Mouse (Mus musculus): ENCODE results near the gene Mycbp. TPM values are rescaled to one million over a fixed set of nuclear protein-coding genes. Genes with fewer than 3 reads are reported as not detected.
A peak's percentile ranks its signal among the peaks of the same experiment; 100 is the strongest.

Gene Mycbp
- polyA plus RNA-seq, 1 experiment from 2014 or later = 90.3 TPM

- Histone ChIP-seq H3K27me3 (ENCODE audit: control insufficient read depth, insufficient read depth, low read length) (no peaks in the 10 kb centered on the region), H3K4me1 (replicated peaks; ENCODE audit: control insufficient read depth, insufficient read depth) (peaks cover 3% of the 10 kb centered on the region), H3K4me3 (ENCODE audit: low read depth, low read length) (no peak overlapping the region), H3K9me3 (ENCODE audit: control insufficient read depth, low read length) (no peaks in the 10 kb centered on the region), H3K9ac (ENCODE audit: low read length) (no peak overlapping the region), H3K27ac (replicated peaks) (no peak overlapping the region), H3K4me2 (replicated peaks; ENCODE audit: low read depth) (no peak overlapping the region), H3K36me3 (ENCODE audit: control insufficient read depth, insufficient read depth, low read length) (no peaks in the 10 kb centered on the region)
- DNase-seq (ENCODE audit: low spot score) (no peak), ATAC-seq (ENCODE audit: low FRiP score, low TSS enrichment) (no peak)
- 42% methylated on average over 2 of the region's 2 CpGs for WGBS
- TF ChIP-seq EP300 (optimal IDR thresholded peaks at IDR 0.05) = no peak
- TF ChIP-seq CTCF (IDR thresholded peaks at IDR 0.05; ENCODE audit: low read depth) = no peak
These were observed 7.8 kb downstream of the Mycbp start for GRCm38 (mm10) chr4:123912431-123912830.

DNA sequence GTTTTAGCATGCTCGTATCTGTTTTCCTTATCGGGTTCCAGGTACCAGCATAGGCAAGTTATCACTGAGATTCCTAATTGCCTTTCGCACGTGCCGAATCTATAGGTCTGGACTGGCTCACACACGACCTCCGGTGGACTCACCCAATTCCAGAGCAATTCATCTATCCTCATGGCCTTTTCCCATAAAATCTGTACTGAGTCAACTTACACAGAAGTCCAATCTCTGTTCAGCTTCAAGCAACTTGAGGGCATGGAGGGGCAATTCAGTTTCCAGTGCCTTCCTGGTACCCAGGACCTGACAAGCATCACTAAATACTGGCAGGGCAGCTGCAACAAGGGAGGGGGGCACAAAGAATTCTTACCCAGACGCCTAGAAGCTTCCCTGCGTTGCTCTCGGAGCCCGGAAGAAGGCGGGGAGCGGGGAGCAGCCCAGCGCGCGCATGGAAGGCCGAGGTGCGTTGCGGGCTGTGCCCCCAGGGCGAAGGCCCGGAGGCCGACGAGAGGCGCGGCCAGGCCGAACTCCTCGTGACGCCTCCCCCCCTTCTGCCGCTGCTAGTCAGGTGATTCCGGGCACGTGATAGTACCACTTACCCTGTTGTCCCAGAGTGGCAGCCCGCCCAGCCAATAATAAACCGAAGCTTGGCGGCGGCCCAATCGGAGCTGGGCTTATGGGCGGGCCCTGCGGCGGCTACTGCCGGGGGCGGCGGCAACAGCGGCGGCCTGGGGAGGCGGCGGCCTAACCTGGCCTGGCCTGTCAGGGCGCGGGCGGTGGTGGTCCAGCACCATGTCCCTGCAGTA lies 12.3 kb downstream of the Mycbp start, which contains the start of gene Rragc:
Rragc (plus strand) TSS at position 699 of the 800 bp plus-strand sequence.
- DNase-seq (ENCODE audit: low spot score) (peak; percentile 100), ATAC-seq (ENCODE audit: low FRiP score, low TSS enrichment) (peak; percentile 99)
- peak; percentile 7 for TF ChIP-seq CTCF (IDR thresholded peaks at IDR 0.05; ENCODE audit: low read depth)
- TF ChIP-seq EP300 (optimal IDR thresholded peaks at IDR 0.05) = peak; percentile 87
- H3K4me1 ChIP-seq (replicated peaks; ENCODE audit: control insufficient read depth, insufficient read depth) = peaks cover 3% of the 10 kb centered on the region
- no peaks in the 10 kb centered on the region; the same call in 1 of the 2 replicates for H3K36me3 ChIP-seq (ENCODE audit: control insufficient read depth, insufficient read depth, low read length)
- no peaks in the 10 kb centered on the region for H3K27me3 ChIP-seq (ENCODE audit: control insufficient read depth, insufficient read depth, low read length)
- WGBS = under 1% methylated on average over 47 of the region's 49 CpGs
- peak within 1 kb of the TSS; percentile 85 for H3K4me2 ChIP-seq (replicated peaks; ENCODE audit: low read depth)
- no peaks in the 10 kb centered on the region for H3K9me3 ChIP-seq (ENCODE audit: control insufficient read depth, low read length)
- peak within 1 kb of the TSS; percentile 96 for H3K9ac ChIP-seq (ENCODE audit: low read length)
- peak within 1 kb of the TSS; percentile 94 for H3K27ac ChIP-seq (replicated peaks)
- H3K4me3 ChIP-seq (ENCODE audit: low read depth, low read length) = peak within 1 kb of the TSS; percentile 90

DNA sequence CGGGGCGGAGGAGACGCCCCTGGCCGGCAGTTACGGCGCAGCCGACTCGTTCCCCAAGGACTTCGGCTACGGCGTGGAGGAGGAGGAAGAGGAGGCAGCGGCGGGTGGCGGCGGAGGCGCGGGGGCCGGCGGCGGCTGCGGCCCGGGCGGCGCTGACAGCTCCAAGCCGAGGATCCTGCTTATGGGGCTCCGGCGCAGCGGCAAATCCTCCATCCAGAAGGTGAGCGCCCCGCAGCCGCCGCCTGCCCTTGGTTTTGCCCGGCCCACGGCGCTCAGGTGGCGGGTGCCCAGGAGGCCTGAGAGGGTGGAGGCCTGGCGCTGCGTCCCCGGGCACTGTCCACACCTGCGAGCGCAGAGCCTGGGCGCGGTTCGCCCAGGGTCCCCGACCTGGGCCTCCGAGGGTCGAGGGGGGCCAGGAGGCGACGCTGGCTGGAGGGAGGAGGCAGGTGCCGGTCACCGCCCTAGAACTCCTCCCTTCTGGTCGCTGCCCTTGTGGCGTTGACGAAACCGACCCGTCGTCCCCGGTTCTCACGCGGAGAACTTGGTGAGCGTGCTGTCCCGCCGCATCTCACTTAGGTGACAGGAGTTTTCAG lies 13.0 kb downstream of the Mycbp start, which contains the start of gene 4930535I16Rik:
4930535I16Rik (minus strand) TSS at position 475 of the 593 bp plus-strand sequence.
- ATAC-seq (ENCODE audit: low FRiP score, low TSS enrichment) (peak; percentile 48; the same call in 1 of the 2 replicates), DNase-seq (ENCODE audit: low spot score) (peak; percentile 64)
- peak within 1 kb of the TSS; percentile 96 for H3K9ac ChIP-seq (ENCODE audit: low read length)
- no peaks in the 10 kb centered on the region for H3K27me3 ChIP-seq (ENCODE audit: control insufficient read depth, insufficient read depth, low read length)
- no peaks in the 10 kb centered on the region; the same call in 1 of the 2 replicates for H3K36me3 ChIP-seq (ENCODE audit: control insufficient read depth, insufficient read depth, low read length)
- H3K4me2 ChIP-seq (replicated peaks; ENCODE audit: low read depth) = peak within 1 kb of the TSS; percentile 85
- no peaks in the 10 kb centered on the region for H3K9me3 ChIP-seq (ENCODE audit: control insufficient read depth, low read length)
- peaks cover 3% of the 10 kb centered on the region for H3K4me1 ChIP-seq (replicated peaks; ENCODE audit: control insufficient read depth, insufficient read depth)
- 0% methylated on average over 39 of the region's 63 CpGs for WGBS
- TF ChIP-seq CTCF (IDR thresholded peaks at IDR 0.05; ENCODE audit: low read depth) (no peak), EP300 (optimal IDR thresholded peaks at IDR 0.05) (no peak)
- peak within 1 kb of the TSS; percentile 90 for H3K4me3 ChIP-seq (ENCODE audit: low read depth, low read length)
- H3K27ac ChIP-seq (replicated peaks) = peak within 1 kb of the TSS; percentile 94

- no peak overlapping the region; the same call in 1 of the 2 replicates for H3K9ac ChIP-seq (ENCODE audit: low read length)
- no peak overlapping the region for H3K27ac ChIP-seq (replicated peaks)
- DNase-seq (ENCODE audit: low spot score) (no peak), ATAC-seq (ENCODE audit: low FRiP score, low TSS enrichment) (no peak)
- H3K4me3 ChIP-seq (ENCODE audit: low read depth, low read length) = no peak overlapping the region; the same call in 1 of the 2 replicates
- H3K4me1 ChIP-seq (replicated peaks; ENCODE audit: control insufficient read depth, insufficient read depth) = peaks cover 3% of the 10 kb centered on the region
- WGBS = 63% methylated on average over 2 of the region's 2 CpGs
- H3K4me2 ChIP-seq (replicated peaks; ENCODE audit: low read depth) = peak overlapping the region; percentile 85
- H3K9me3 ChIP-seq (ENCODE audit: control insufficient read depth, low read length) = no peaks in the 10 kb centered on the region
- no peaks in the 10 kb centered on the region; the same call in 1 of the 2 replicates for H3K36me3 ChIP-seq (ENCODE audit: control insufficient read depth, insufficient read depth, low read length)
- H3K27me3 ChIP-seq (ENCODE audit: control insufficient read depth, insufficient read depth, low read length) = no peaks in the 10 kb centered on the region
- TF ChIP-seq EP300 (optimal IDR thresholded peaks at IDR 0.05) = no peak
- no peak for TF ChIP-seq CTCF (IDR thresholded peaks at IDR 0.05; ENCODE audit: low read depth)
These were observed 14.2 kb downstream of the Mycbp start for GRCm38 (mm10) chr4:123918851-123919250.

- Histone ChIP-seq H3K9ac (ENCODE audit: low read length) (no peak overlapping the region), H3K4me1 (replicated peaks; ENCODE audit: control insufficient read depth, insufficient read depth) (peaks cover 3% of the 10 kb centered on the region), H3K27ac (replicated peaks) (0 out of 2 replicates have a peak overlapping the region, but pooled peaks have one; percentile 49), H3K36me3 (ENCODE audit: control insufficient read depth, insufficient read depth, low read length) (peaks cover 6% of the 10 kb centered on the region), H3K4me3 (ENCODE audit: low read depth, low read length) (no peak overlapping the region), H3K27me3 (ENCODE audit: control insufficient read depth, insufficient read depth, low read length) (no peaks in the 10 kb centered on the region), H3K9me3 (ENCODE audit: control insufficient read depth, low read length) (no peaks in the 10 kb centered on the region), H3K4me2 (replicated peaks; ENCODE audit: low read depth) (no peak overlapping the region)
- ATAC-seq (ENCODE audit: low FRiP score, low TSS enrichment) (no peak), DNase-seq (ENCODE audit: low spot score) (no peak)
- TF ChIP-seq EP300 (optimal IDR thresholded peaks at IDR 0.05) = no peak
- no peak for TF ChIP-seq CTCF (IDR thresholded peaks at IDR 0.05; ENCODE audit: low read depth)
- WGBS = 69% methylated on average over 4 of the region's 4 CpGs
These were observed 16.5 kb downstream of the Mycbp start for GRCm38 (mm10) chr4:123921055-123921565.
